Mouse (Mus musculus): ENCODE results near the gene Ttc27. TPM values are rescaled to one million over a fixed set of nuclear protein-coding genes. Genes with fewer than 3 reads are reported as not detected.

Ttc27 gene
- total and polyA plus RNA-seq, 2 experiments from 2014 or later = 18.2 to 19.1 TPM

GRCm38 (mm10) chr17:74866565-74867507 is 149.3 kb downstream of the Ttc27 start:
- Histone ChIP-seq H3K36me3 (ENCODE audit: insufficient read depth) (0 out of 2 replicates have a peak, but pooled peaks cover 5% of the 10 kb centered on the region), H3K9ac (no peak overlapping the region), H3K4me2 (ENCODE audit: low read depth) (no peak overlapping the region), H3K4me3 (ENCODE audit: low read depth, low read length) (no peak overlapping the region), H3K4me1 (ENCODE audit: insufficient read depth) (no peaks in the 10 kb centered on the region), H3K9me3 (ENCODE audit: low read length) (no peaks in the 10 kb centered on the region), H3K27ac (ENCODE audit: low read depth, low read length) (no peak overlapping the region), H3K27me3 (ENCODE audit: insufficient read depth, low read length) (no peaks in the 10 kb centered on the region)
- WGBS = 21% methylated on average over 11 of the region's 11 CpGs
- no peak for DNase-seq
- no peak for ATAC-seq
- TF ChIP-seq CTCF (IDR thresholded peaks at IDR 0.05; ENCODE audit: low read depth) = no peak

GRCm38 (mm10) chr17:74868185-74868907 is 150.8 kb downstream of the Ttc27 start:
- no peak overlapping the region for H3K9ac ChIP-seq
- H3K9me3 ChIP-seq (ENCODE audit: low read length) = no peaks in the 10 kb centered on the region
- no peak overlapping the region for H3K4me3 ChIP-seq (ENCODE audit: low read depth, low read length)
- DNase-seq (no peak), ATAC-seq (0 out of 2 replicates have a peak, but pooled peaks have one; percentile 32)
- no peaks in the 10 kb centered on the region for H3K4me1 ChIP-seq (ENCODE audit: insufficient read depth)
- no peaks in the 10 kb centered on the region for H3K27me3 ChIP-seq (ENCODE audit: insufficient read depth, low read length)
- no peaks in the 10 kb centered on the region for H3K36me3 ChIP-seq (ENCODE audit: insufficient read depth)
- WGBS = 53% methylated on average over 12 of the region's 12 CpGs
- no peak for TF ChIP-seq CTCF (IDR thresholded peaks at IDR 0.05; ENCODE audit: low read depth)
- H3K27ac ChIP-seq (ENCODE audit: low read depth, low read length) = no peak overlapping the region
- no peak overlapping the region for H3K4me2 ChIP-seq (ENCODE audit: low read depth)

- ATAC-seq (no peak), DNase-seq (no peak)
- H3K4me2 ChIP-seq (ENCODE audit: low read depth) = no peak overlapping the region
- H3K27me3 ChIP-seq (ENCODE audit: insufficient read depth, low read length) = no peaks in the 10 kb centered on the region
- H3K9me3 ChIP-seq (ENCODE audit: low read length) = no peaks in the 10 kb centered on the region
- H3K4me1 ChIP-seq (ENCODE audit: insufficient read depth) = no peaks in the 10 kb centered on the region
- TF ChIP-seq CTCF (IDR thresholded peaks at IDR 0.05; ENCODE audit: low read depth) = no peak
- no peak overlapping the region for H3K9ac ChIP-seq
- H3K27ac ChIP-seq (ENCODE audit: low read depth, low read length) = no peak overlapping the region
- no peaks in the 10 kb centered on the region for H3K36me3 ChIP-seq (ENCODE audit: insufficient read depth)
- no peak overlapping the region for H3K4me3 ChIP-seq (ENCODE audit: low read depth, low read length)
- WGBS = 45% methylated on average over 8 of the region's 8 CpGs
Measured at GRCm38 (mm10) chr17:74869556-74869955, 152.0 kb downstream of the Ttc27 start.

DNA sequence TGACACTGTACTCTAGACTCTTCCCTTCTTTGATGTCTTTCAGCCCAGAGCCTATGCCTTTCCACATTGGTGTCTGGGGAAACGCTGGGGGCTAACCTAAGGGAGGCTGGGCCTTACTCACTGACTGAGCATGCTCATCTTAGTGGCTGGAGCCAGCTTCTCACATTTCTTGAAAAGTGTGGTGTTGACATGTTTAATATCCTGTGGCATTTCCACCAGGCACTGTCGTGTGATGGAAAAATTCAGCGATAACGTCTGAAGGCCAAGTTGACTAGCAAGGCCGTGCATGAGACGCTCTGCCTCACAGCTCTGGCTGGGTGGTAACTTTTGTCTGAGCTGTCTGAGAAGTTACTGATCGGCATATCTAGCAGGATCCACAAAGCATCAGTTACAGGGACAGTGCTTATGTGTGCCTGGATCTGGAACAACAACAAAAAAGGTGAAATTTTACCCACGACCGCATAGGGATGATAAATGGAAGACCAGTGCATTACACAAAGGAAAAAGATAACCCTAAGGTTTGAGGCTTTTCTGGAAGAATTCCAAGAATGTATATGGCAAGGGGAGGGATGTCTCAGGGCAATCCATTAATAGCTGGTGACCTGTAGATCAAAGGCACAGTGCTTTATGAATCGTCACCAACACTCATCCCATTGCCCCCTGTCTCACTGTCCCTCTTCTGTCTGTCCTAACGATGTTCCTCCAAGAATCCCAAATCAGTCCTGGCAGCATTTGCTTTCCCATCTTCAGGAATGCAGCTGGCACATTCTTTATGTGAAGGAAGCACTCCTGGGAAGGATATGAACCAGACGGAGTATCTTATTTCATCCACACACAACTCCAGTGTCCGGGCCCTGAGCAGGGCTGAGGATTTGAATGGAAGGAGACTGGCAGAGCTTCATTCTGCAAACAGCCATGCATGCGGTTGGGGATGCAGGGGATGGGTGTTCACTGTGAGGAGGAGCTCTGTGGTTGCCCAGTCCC is 152.9 kb downstream of the Ttc27 start:
- 74% methylated on average over 14 of the region's 14 CpGs for WGBS
- no peak for ATAC-seq

DNA sequence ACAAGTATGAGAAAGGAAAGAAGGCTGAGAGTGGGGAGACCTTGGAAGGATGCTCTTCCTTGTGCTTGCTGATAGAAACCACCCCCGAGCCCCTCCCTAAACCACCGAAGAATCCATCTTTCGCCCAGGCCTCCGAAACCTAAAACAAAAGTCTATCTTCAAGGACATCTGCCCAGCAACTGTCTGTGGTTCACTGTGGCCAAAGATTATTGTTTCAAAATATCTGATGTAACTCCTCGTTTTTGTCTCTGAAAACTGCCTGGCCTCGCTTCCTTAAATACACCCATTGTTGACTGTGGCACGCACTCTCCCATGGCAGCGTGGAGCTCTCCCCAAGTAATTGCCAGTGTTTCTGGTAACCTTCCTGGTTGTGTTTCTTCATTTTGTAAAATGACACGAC is 155.0 kb downstream of the Ttc27 start:
- Histone ChIP-seq H3K27ac (ENCODE audit: low read depth, low read length) (no peak overlapping the region), H3K4me3 (ENCODE audit: low read depth, low read length) (no peak overlapping the region), H3K4me2 (ENCODE audit: low read depth) (no peak overlapping the region), H3K27me3 (ENCODE audit: insufficient read depth, low read length) (no peaks in the 10 kb centered on the region), H3K9me3 (ENCODE audit: low read length) (no peaks in the 10 kb centered on the region), H3K36me3 (ENCODE audit: insufficient read depth) (no peaks in the 10 kb centered on the region), H3K4me1 (ENCODE audit: insufficient read depth) (no peaks in the 10 kb centered on the region), H3K9ac (no peak overlapping the region)
- DNase-seq (no peak), ATAC-seq (no peak)
- 83% methylated on average over 9 of the region's 9 CpGs for WGBS
- no peak for TF ChIP-seq CTCF (IDR thresholded peaks at IDR 0.05; ENCODE audit: low read depth)

More for the DNA sequence above, 152.9 kb downstream of the Ttc27 start:
- TF ChIP-seq CTCF (IDR thresholded peaks at IDR 0.05; ENCODE audit: low read depth) = no peak
- Histone ChIP-seq H3K27ac (ENCODE audit: low read depth, low read length) (no peak overlapping the region), H3K9ac (no peak overlapping the region), H3K4me1 (ENCODE audit: insufficient read depth) (no peaks in the 10 kb centered on the region), H3K36me3 (ENCODE audit: insufficient read depth) (no peaks in the 10 kb centered on the region), H3K27me3 (ENCODE audit: insufficient read depth, low read length) (no peaks in the 10 kb centered on the region), H3K4me2 (ENCODE audit: low read depth) (no peak overlapping the region), H3K9me3 (ENCODE audit: low read length) (no peaks in the 10 kb centered on the region), H3K4me3 (ENCODE audit: low read depth, low read length) (no peak overlapping the region)
- no peak for DNase-seq

DNA sequence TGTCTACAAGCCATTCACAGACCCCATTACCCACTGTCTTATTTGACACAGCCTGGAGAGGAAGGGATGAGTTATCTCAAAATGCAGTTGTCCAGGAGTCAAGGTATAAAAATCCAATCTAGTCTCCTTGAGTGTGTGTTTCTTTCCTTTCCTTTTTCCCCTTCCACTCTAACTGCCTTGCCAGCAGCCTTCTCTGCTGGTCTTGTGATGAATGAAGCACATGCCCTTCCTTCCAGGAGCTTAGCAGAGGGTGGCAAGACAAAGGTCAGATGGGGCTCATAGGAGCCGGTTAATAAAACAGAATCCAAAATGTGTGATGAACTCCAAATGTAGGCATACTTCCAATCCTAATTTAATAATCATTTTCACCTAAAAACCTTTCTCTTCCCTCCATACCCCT is 156.2 kb downstream of the Ttc27 start:
- DNase-seq (no peak), ATAC-seq (no peak)
- H3K36me3 ChIP-seq (ENCODE audit: insufficient read depth) = no peaks in the 10 kb centered on the region
- no peak overlapping the region for H3K4me2 ChIP-seq (ENCODE audit: low read depth)
- no peak for TF ChIP-seq CTCF (IDR thresholded peaks at IDR 0.05; ENCODE audit: low read depth)
- H3K4me3 ChIP-seq (ENCODE audit: low read depth, low read length) = no peak overlapping the region
- H3K9me3 ChIP-seq (ENCODE audit: low read length) = no peaks in the 10 kb centered on the region
- 52% methylated on average over 1 of the region's 1 CpGs for WGBS
- no peaks in the 10 kb centered on the region for H3K27me3 ChIP-seq (ENCODE audit: insufficient read depth, low read length)
- H3K4me1 ChIP-seq (ENCODE audit: insufficient read depth) = no peaks in the 10 kb centered on the region
- H3K27ac ChIP-seq (ENCODE audit: low read depth, low read length) = no peak overlapping the region
- no peak overlapping the region for H3K9ac ChIP-seq
